Mouse (Mus musculus): ENCODE data around the gene Jtb. TPM values are rescaled to one million over a fixed set of nuclear protein-coding genes. Genes with fewer than 3 reads are reported as not detected.
"Not testable (repeated sequence)": the region's sequence is repeated elsewhere in the genome, so short reads cannot be mapped to it uniquely, and the experiment has no call there.

Gene Jtb
- polyA plus RNA-seq, 1 experiment from 2014 or later: 41.1 TPM

DNA sequence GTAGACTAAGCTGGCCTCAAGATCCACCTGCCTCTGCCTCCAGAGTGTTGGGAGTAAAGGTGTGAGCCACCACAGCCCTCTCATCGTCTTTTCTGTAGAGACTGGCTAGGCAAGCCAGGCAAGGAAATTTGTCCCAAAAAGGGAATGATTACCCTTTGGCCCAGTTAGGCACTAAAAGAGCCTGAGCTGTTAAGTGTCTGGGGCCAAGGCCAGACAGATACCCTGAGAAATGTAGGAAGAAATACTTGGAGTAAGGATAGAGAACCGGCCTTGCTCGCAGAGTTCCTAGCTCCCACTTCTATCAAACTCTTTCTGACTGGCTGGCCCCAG, 16.2 kb downstream of the Jtb start:
- Histone ChIP-seq H3K36me3 (ENCODE audit: inconsistent target) (peaks cover 11% of the 10 kb centered on the region; the same call in 1 of the 2 replicates), H3K27ac (peak overlapping the region; percentile 98), H3K4me3 (ENCODE audit: inconsistent target) (peak overlapping the region; percentile 95), H3K79me2 (ENCODE audit: inconsistent target) (peaks cover 31% of the 10 kb centered on the region)
- 6% methylated on average over 3 of the region's 3 CpGs for WGBS (ENCODE audit: missing documents)

DNA sequence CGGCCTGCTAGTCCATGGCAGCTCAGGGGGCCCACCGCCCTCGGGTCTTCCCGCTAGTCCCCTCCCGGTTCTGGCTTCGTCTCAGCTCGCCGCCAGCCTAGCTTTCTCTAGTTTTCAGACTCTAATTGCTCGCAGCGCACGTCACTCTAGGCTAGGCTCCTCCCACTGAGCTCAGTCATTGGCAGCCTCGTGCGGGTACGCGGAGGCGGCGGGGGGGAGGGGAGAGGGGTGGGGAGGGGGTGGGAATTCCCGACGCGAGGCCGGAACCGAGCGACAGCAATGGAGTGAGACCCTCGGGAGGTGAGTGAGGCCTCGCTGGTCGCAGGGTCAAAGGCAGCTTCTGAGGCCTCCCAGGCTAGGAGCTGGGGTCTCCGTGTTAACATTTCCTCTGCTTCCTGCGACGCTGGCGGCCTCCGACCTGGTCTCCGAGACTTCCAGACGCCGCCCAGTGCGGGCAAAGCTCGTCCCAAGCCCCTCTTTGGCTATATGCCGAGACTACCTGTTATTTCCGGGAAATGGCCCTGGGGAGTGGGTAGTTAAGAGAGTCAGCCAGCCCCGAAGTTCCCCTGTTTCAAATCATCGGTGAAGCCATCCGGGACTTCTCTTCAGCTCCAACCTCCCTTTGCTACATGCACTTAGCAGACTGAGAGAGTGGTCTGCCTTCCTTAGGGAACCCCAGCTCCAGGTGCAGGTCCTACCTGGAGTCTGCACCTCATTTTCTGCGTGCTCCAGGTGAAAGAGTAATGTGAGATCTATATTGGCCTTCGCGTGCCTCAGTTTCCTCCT, 16.8 kb downstream of the Jtb start, which contains the start of gene Slc39a1:
Gene Slc39a1 (plus strand): TSS at position 213 of the 786 bp plus-strand sequence.
- Histone ChIP-seq H3K27ac (peak within 1 kb of the TSS; percentile 98), H3K36me3 (ENCODE audit: inconsistent target) (peaks cover 11% of the 10 kb centered on the region; the same call in 1 of the 2 replicates), H3K4me3 (ENCODE audit: inconsistent target) (peak within 1 kb of the TSS; percentile 95), H3K79me2 (ENCODE audit: inconsistent target) (peaks cover 31% of the 10 kb centered on the region)
- under 1% methylated on average over 44 of the region's 44 CpGs for WGBS (ENCODE audit: missing documents)

DNA sequence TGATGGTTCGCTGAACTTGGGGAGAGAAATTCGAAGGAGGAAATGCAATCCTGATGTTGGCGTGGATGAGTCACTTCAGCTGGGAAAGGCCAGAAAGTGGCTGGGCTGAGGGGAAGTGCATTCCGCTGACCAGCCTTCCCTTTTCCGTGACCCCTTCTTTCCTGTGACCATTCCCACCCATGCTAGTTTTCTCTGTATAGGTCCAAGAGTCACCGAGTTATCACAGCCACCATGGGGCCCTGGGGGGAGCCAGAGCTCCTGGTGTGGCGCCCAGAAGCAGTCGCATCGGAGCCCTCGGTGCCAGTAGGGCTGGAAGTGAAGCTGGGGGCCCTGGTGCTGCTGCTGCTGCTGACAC, 17.3 kb downstream of the Jtb start:
- 2% methylated on average over 10 of the region's 10 CpGs for WGBS (ENCODE audit: missing documents)
- H3K27ac ChIP-seq: peak overlapping the region; percentile 98

DNA sequence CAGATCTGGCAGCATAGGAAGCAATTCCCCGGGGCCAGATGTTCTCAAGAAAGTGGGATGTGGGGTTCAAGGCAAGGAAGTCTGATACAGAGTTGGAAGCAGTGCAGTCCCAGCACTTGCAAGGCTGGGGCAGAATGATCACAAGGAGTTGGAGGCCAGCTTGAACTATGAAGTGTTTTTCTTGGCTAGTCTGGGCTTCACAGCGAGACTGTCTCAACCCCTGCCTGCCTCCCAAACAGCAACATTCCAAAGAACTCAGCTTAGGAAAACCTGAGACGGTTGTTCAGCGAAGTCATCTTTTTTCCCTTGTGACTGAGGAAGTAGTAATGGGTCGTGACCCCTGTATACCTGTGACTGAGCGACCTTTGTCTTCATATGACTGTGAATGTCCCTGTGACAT, 19.4 kb downstream of the Jtb start:
- no peak overlapping the region for H3K4me3 ChIP-seq (ENCODE audit: inconsistent target)
- 91% methylated on average over 6 of the region's 6 CpGs for WGBS (ENCODE audit: missing documents)
- H3K36me3 ChIP-seq (ENCODE audit: inconsistent target): peaks cover 11% of the 10 kb centered on the region; the same call in 1 of the 2 replicates
- peaks cover 45% of the 10 kb centered on the region for H3K79me2 ChIP-seq (ENCODE audit: inconsistent target)
- H3K27ac ChIP-seq: no peak overlapping the region

More for the DNA sequence above, 17.3 kb downstream of the Jtb start:
- Histone ChIP-seq H3K79me2 (ENCODE audit: inconsistent target) (peaks cover 31% of the 10 kb centered on the region), H3K4me3 (ENCODE audit: inconsistent target) (peak overlapping the region; percentile 95), H3K36me3 (ENCODE audit: inconsistent target) (peaks cover 11% of the 10 kb centered on the region; the same call in 1 of the 2 replicates)

DNA sequence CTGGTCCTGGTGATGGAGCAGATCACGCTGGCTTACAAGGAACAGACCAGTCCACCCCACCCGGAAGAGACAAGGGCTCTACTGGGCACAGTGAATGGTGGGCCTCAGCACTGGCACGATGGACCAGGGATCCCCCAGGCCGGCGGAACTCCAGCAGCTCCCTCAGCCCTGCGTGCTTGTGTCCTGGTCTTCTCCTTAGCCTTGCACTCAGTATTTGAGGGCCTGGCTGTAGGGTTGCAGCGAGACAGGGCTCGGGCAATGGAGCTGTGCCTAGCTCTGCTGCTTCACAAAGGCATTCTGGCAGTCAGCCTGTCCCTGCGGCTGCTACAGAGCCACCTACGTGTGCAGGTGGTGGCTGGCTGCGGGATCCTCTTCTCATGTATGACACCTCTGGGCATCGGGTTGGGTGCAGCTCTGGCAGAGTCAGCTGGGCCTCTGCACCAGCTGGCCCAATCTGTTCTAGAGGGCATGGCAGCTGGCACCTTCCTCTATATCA, 20.4 kb downstream of the Jtb start:
- not testable (repeated sequence) for H3K4me3 ChIP-seq (ENCODE audit: inconsistent target); H3K27ac ChIP-seq

DNA sequence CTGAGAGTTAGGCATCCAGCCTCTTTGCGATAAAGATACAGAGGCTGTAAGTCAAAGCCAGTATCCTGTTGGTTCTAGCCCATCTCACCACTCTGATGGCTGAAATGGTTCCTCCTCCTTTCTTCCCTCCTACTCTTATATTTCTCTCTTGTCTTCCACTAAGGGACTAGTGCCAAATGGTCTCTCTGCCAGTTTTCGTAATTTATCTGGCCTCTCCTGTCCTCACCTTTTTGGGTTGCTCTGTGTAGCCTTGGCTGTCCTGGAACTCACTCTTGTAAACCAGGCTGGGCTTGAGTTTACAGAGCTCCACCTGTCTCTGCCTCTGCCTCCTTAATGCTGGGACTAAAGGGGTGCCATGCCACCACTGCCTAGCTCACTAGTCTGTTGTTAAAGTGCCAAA, 21.3 kb downstream of the Jtb start:
- peaks cover 21% of the 10 kb centered on the region; the same call in 1 of the 2 replicates for H3K36me3 ChIP-seq (ENCODE audit: inconsistent target)
- not testable (repeated sequence) for H3K27ac ChIP-seq; H3K4me3 ChIP-seq (ENCODE audit: inconsistent target)
- peaks cover 63% of the 10 kb centered on the region for H3K79me2 ChIP-seq (ENCODE audit: inconsistent target)
- 94% methylated on average over 2 of the region's 2 CpGs for WGBS (ENCODE audit: missing documents)

More for the DNA sequence above, 20.4 kb downstream of the Jtb start:
- peaks cover 55% of the 10 kb centered on the region for H3K79me2 ChIP-seq (ENCODE audit: inconsistent target)
- H3K36me3 ChIP-seq (ENCODE audit: inconsistent target): peaks cover 12% of the 10 kb centered on the region; the same call in 1 of the 2 replicates
- 92% methylated on average over 2 of the region's 12 CpGs for WGBS (ENCODE audit: missing documents)

GRCm38 (mm10) chr3:90253174-90253573, 21.8 kb downstream of the Jtb start:
- H3K27ac ChIP-seq; H3K4me3 ChIP-seq (ENCODE audit: inconsistent target): not testable (repeated sequence)
- Histone ChIP-seq H3K79me2 (ENCODE audit: inconsistent target) (peaks cover 69% of the 10 kb centered on the region), H3K36me3 (ENCODE audit: inconsistent target) (peaks cover 26% of the 10 kb centered on the region)
- no CpG with 5 or more reads among the region's 1 CpGs for WGBS (ENCODE audit: missing documents)

- H3K36me3 ChIP-seq (ENCODE audit: inconsistent target): peaks cover 32% of the 10 kb centered on the region
- H3K79me2 ChIP-seq (ENCODE audit: inconsistent target): peaks cover 72% of the 10 kb centered on the region
- peak within 1 kb of the TSS; percentile 44 for H3K27ac ChIP-seq
- 2% methylated on average over 38 of the region's 40 CpGs for WGBS (ENCODE audit: missing documents)
- H3K4me3 ChIP-seq (ENCODE audit: inconsistent target): peak within 1 kb of the TSS; percentile 81
Measured at GRCm38 (mm10) chr3:90253653-90254418, 22.4 kb downstream of the Jtb start, which contains the start of gene Crtc2. Gene Crtc2, plus strand, starts transcription at chr3:90254163.

DNA sequence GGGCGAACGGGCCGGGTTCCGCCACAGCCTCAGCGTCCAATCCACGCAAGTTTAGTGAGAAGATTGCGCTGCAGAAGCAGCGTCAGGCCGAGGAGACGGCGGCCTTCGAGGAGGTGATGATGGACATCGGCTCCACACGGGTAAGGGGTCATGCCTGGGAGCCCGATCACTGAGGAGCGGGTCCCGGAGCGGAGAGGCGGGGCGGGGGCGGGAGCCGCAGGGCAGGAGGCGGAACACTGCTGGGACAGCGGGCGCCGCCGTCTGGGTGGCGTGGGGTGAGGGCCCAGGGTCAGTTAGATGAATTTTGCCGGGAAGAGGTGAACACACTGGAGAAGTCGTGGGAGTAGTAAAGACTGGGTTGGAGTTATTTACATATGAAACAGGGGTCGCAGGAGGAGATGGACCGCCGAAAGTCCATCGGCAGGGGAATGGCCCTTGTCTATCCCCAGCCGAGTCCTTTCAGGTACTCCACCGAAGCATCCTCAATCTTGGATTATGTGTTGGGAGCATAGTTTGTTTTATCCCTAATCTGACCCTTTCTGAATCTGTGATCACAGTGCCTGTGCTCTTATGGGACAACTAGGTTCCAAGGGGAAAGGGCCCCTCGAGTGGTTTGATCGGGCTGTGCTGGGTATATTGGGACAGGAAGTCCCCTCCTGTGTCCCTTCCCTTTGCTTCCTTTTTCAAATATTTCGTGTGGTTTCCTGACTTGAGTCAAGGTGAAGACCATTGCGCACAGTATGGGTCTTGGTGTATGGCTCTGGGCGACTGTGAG, 23.2 kb downstream of the Jtb start:
- Histone ChIP-seq H3K4me3 (ENCODE audit: inconsistent target) (peak overlapping the region; percentile 81), H3K36me3 (ENCODE audit: inconsistent target) (peaks cover 40% of the 10 kb centered on the region), H3K79me2 (ENCODE audit: inconsistent target) (peaks cover 66% of the 10 kb centered on the region), H3K27ac (peak overlapping the region; percentile 44)
- WGBS (ENCODE audit: missing documents): under 1% methylated on average over 38 of the region's 41 CpGs

DNA sequence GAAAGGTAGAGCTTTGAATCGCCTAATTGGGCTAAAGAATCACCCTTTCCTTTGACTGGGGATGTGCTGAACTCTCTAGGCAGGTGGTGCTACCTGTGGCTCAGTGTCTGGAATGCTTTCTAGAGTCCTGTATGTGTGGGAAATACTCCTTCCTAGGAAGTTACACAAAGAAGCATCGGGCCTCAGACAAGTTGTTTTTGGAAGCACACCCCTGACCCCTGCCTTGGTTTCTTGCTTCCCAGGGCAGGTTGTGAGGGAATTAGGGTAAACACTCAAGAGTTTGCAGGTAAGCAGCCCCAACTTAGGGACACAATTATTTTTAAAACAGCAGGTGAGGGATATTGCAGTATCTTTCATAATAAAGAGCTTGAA, 23.8 kb downstream of the Jtb start:
- Histone ChIP-seq H3K36me3 (ENCODE audit: inconsistent target) (peaks cover 45% of the 10 kb centered on the region), H3K79me2 (ENCODE audit: inconsistent target) (peaks cover 60% of the 10 kb centered on the region), H3K4me3 (ENCODE audit: inconsistent target) (peak overlapping the region; percentile 81), H3K27ac (peak overlapping the region; percentile 44; the same call in 1 of the 2 replicates)
- 7% methylated on average over 2 of the region's 2 CpGs for WGBS (ENCODE audit: missing documents)

DNA sequence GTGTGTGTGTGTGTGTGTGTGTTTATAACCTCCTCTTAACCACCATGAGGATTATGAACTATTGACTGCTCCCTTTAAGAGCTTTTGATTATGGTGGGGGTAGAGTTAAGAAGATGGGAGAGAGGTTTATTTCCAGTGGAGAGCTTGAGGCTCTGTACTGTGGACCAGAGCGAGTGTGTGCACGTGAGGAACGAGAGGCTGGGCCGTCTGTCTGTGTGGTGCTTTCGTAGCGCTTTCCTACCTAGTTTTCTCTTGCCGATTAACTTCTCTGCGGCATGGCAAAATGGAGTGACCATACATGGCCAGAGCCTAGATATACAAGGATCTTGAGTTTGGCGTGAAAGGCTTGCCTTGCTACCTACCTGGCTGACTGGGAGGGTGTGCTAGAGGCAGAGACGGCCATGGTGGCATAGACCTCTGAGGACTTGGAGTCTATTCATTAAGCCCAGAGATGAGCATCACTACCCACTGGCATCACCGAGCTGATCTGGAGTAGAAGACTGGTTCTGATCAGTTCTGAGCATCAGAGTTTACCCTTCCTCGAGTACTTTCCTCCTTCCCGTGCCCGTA, 24.5 kb downstream of the Jtb start:
- Histone ChIP-seq H3K4me3 (ENCODE audit: inconsistent target) (no peak overlapping the region), H3K36me3 (ENCODE audit: inconsistent target) (peaks cover 47% of the 10 kb centered on the region), H3K79me2 (ENCODE audit: inconsistent target) (peaks cover 53% of the 10 kb centered on the region), H3K27ac (no peak overlapping the region)
- 96% methylated on average over 14 of the region's 14 CpGs for WGBS (ENCODE audit: missing documents)

DNA sequence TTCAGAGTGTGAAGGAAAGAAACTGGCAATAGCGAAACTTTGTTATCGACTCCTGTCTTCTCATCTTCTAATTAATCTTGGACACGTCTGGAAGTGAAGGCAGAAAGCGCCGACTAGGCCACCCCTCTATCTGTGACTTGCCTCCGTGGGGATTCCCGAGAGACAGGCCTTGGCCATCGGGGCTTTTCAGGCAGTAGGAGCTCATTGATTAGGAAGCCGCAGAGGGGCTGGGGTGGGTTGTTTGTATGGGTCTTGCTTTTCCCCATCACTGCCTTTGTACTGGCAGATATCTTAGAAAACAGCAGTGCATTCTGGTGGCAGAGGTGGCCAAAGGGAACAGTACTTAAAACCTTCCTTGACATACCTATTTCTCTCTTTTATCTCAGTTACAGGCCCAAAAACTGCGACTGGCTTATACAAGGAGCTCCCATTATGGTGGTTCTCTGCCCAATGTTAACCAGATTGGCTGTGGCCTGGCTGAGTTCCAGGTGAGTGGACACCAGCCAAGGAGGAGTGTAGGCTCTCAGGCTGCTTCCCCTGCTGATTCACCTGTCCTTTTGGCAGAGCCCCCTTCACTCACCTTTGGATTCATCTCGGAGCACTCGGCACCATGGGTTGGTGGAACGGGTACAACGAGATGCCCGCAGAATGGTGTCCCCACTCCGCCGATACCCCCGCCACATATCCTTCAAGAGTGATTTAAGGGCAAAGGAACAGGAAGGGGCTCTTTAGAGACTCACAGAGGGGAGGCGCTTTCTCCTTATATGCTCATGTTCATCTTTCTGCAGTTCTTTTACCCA, 25.5 kb downstream of the Jtb start:
- Histone ChIP-seq H3K27ac (no peak overlapping the region), H3K36me3 (ENCODE audit: inconsistent target) (peaks cover 49% of the 10 kb centered on the region), H3K79me2 (ENCODE audit: inconsistent target) (peaks cover 45% of the 10 kb centered on the region), H3K4me3 (ENCODE audit: inconsistent target) (no peak overlapping the region)
- 95% methylated on average over 17 of the region's 19 CpGs for WGBS (ENCODE audit: missing documents)

DNA sequence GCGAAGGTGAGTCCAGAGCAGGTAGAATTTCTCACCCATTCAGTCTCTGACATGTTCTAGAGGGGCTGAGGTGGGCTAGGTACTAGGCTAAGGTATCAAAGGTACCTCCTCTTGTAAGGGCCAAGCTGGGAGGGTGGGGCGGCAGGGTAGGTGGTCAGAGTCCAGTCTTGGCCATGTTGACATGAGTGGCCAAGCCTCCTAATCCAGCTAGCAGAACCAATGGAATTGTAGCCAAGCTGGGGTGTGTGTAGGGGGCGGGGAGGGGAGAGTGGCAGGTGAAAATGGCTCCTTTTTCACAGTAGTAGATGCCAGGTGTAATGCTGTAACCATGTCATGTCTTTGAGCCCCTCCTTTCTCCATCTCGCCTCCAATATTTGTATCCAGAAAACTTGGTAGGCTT, 27.1 kb downstream of the Jtb start:
- H3K36me3 ChIP-seq (ENCODE audit: inconsistent target): peaks cover 64% of the 10 kb centered on the region
- WGBS (ENCODE audit: missing documents): 90% methylated on average over 4 of the region's 4 CpGs
- H3K4me3 ChIP-seq (ENCODE audit: inconsistent target): no peak overlapping the region
- no peak overlapping the region for H3K27ac ChIP-seq
- peaks cover 45% of the 10 kb centered on the region for H3K79me2 ChIP-seq (ENCODE audit: inconsistent target)

Measured in macrophage (primary cell).